Mouse (Mus musculus) bone marrow macrophage, adult 2 months (primary cell): Measurements from ENCODE around the gene Vav3.

ENCODE experiments used
- CTCF ChIP-seq: IDR thresholded peaks from 2 replicates; pipeline ENCODE4 v1.5.1; 2012; ENCODE audit warnings: low read depth, mild to moderate bottlenecking, low read length, moderate library complexity
- POLR2A ChIP-seq: IDR thresholded peaks from 2 replicates; pipeline ENCODE4 v1.6.1; 2012; ENCODE audit warnings: mild to moderate bottlenecking, low read depth, low read length, borderline replicate concordance

GRCm38 (mm10) chr3:109639386-109639785 is 298.9 kb downstream of the Vav3 start:
- TF ChIP-seq CTCF (no peak), POLR2A (no peak)
